Mouse (Mus musculus) midbrain, embryonic 16.5 days (tissue): ENCODE data around the gene Ugt1a2. TPM values are rescaled to one million over a fixed set of nuclear protein-coding genes. Genes with fewer than 3 reads are reported as not detected.

Experiments used
- ATAC-seq: fragments of 200-750 bp; cut with Nextera tagmentation; 2 replicates; pipeline ENCODE4 v1.8.0; 2017; ENCODE audit warnings: moderate TSS enrichment
- H3K27ac ChIP-seq: fragments of 300-500 bp; sonication (generic); 2 replicates; pipeline ENCODE4 v1.5.1; 2014; ENCODE audit warnings: mild to moderate bottlenecking, low read length, mixed read lengths
- H3K27me3 ChIP-seq: fragments of 300-500 bp; sonication (generic); 2 replicates; pipeline ENCODE4 v1.6.1; 2014; ENCODE audit warnings: low read depth, low read length, mixed read lengths; ENCODE audit not compliant: control insufficient read depth, insufficient read depth
- H3K36me3 ChIP-seq: fragments of 300-500 bp; sonication (generic); 2 replicates; pipeline ENCODE4 v1.6.1; 2014; ENCODE audit warnings: mild to moderate bottlenecking, low read length, moderate library complexity, mixed read lengths; ENCODE audit not compliant: control insufficient read depth, insufficient read depth
- H3K4me1 ChIP-seq: fragments of 300-500 bp; sonication (generic); 2 replicates; pipeline ENCODE4 v1.6.1; 2014; ENCODE audit warnings: mild to moderate bottlenecking, low read length, mixed read lengths; ENCODE audit not compliant: control insufficient read depth, insufficient read depth
- H3K4me2 ChIP-seq: fragments of 300-500 bp; sonication (generic); 2 replicates; pipeline ENCODE4 v1.6.1; 2014; ENCODE audit warnings: mild to moderate bottlenecking, low read length, mixed read lengths
- H3K4me3 ChIP-seq: fragments of 300-500 bp; sonication (generic); 2 replicates; pipeline ENCODE4 v1.5.1; 2014; ENCODE audit warnings: low read depth, mild to moderate bottlenecking, low read length, moderate library complexity, mixed read lengths
- H3K9ac ChIP-seq: fragments of 300-500 bp; sonication (generic); 2 replicates; pipeline ENCODE4 v1.6.1; 2014; ENCODE audit warnings: low read depth, low read length, mixed read lengths
- H3K9me3 ChIP-seq: fragments of 300-500 bp; sonication (generic); replicated peaks from 2 replicates; pipeline ENCODE4 v1.6.1; 2014; ENCODE audit warnings: mild to moderate bottlenecking, low read length, mixed read lengths; ENCODE audit not compliant: control insufficient read depth, poor library complexity, severe bottlenecking
- WGBS: fragments of 180-500 bp; shearing (Covaris S2); extraction: QIAGEN DNeasy Blood & Tissue Kit; methylation state at CpG from one replicate; pipeline ENCODE4 v1.1.7; 2014; 5-methylcytosine and 5-hydroxymethylcytosine counted together
- polyA plus RNA-seq: library from polyadenylated mRNA; unstranded; fragments of >200 nt; fragmentation: Nextera tagmentation; extraction: Ambion mirVana; gene quantifications from 2 replicates; pipeline ENCODE4 v1.2.1, GENCODE M21; 2015

Gene Ugt1a2
- polyA plus RNA-seq, 1 experiment from 2014 or later: not detected

DNA sequence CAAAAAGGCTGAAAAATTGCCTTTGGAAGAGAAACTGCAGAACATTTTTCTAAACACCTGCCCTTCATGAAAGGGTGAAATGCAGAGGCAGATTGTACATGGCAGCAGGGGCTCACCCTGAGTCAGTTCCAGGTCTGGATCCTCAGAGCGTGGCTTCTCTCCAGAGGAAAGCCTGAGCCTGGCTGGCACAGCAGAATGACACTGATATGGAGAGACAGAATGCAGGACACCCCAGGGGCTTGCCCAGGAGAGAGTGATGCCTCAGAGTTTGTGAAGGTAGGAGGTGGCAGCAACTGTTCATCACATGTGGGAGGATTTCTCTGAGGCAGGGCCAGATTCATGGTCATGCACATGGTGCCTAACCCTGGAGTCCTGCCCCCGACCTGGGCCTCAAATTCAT, 405 bp upstream of the Ugt1a2 start:
- Histone ChIP-seq H3K9ac (no peak overlapping the region), H3K36me3 (no peaks in the 10 kb centered on the region), H3K27me3 (no peaks in the 10 kb centered on the region), H3K4me2 (no peak overlapping the region), H3K27ac (no peak overlapping the region), H3K4me3 (no peak overlapping the region), H3K4me1 (no peaks in the 10 kb centered on the region), H3K9me3 (peaks cover 5% of the 10 kb centered on the region; the same call in 1 of the 2 replicates)
- no peak for ATAC-seq
- 80% methylated on average over 2 of the region's 2 CpGs for WGBS

DNA sequence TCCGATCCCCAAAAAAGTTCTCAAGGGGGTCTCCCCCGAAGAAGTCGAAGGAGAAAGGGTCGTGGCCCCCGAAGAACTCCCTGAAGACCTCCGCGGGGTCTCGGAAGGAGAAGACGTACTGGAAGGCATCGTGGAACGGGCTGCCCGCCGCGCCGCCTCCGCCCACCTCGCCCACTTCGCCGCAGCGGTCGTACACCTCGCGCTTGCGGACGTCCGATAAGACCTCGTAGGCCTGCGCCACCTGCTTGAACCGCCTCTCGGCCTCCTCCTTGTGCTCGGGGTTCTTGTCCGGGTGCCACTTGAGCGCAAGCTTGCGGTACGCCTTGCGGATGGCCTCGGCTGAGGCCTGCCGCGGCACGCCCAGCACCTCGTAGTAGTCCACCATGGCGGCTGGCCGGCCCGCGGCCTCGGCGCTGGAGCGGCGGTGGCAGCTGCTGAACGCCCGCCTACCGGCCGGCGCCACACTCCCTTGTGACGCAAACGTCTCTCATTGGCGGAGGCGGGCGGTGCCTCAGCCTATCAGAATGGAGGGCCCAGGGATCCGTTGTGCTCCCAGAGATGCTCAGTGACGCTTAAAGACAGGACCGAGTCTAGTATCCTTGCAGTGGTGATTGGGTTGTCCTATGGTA, 5.0 kb downstream of the Ugt1a2 start, which contains the start of gene Dnajb3:
Gene Dnajb3, minus strand, starts transcription at position 489 of the 629 bp plus-strand sequence.
- peak within 1 kb of the TSS; percentile 53 for H3K4me3 ChIP-seq
- H3K27ac ChIP-seq: peak within 1 kb of the TSS; percentile 50
- no peaks in the 10 kb centered on the region for H3K36me3 ChIP-seq
- H3K27me3 ChIP-seq: no peaks in the 10 kb centered on the region
- H3K9me3 ChIP-seq: peaks cover 5% of the 10 kb centered on the region; the same call in 1 of the 2 replicates
- WGBS: 6% methylated on average over 59 of the region's 62 CpGs
- H3K9ac ChIP-seq: peak within 1 kb of the TSS; percentile 74
- peak within 1 kb of the TSS; percentile 69 for H3K4me2 ChIP-seq
- H3K4me1 ChIP-seq: peaks cover 2% of the 10 kb centered on the region; the same call in 1 of the 2 replicates
- peak; percentile 100 for ATAC-seq

DNA sequence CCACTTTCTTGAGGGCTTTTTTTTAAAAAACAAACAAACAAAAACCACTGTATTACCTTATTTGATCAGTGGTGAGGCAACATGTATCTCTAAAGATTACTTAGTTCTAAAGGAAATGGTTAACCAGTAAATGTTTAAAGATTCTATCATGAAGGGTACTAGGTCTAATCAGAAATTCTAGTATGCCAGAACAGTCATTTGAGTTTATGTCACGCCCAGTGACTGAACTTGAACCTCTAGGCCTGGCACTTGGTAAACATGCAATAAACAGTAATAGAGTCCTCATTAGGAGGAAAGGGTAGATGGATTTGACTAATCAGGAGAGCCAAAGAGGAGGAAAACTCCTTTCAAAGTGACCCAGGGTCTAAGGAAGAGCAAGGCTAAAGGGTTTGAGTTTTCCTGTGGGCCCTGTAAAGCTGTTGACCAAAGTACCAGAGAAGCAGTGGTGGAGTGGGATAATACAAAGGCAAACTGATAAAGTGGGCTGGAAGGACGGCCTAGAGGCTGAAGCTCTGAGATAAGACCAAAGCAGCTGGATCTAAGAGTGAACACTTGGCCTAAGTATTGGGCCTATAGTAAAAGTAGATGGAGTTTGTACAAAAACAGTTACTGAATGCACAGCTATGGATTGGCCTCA, 6.6 kb downstream of the Ugt1a2 start:
- H3K4me1 ChIP-seq: peaks cover 2% of the 10 kb centered on the region; the same call in 1 of the 2 replicates
- no peak for ATAC-seq
- H3K4me3 ChIP-seq: no peak overlapping the region
- H3K27me3 ChIP-seq: no peaks in the 10 kb centered on the region
- no peaks in the 10 kb centered on the region for H3K36me3 ChIP-seq
- H3K9ac ChIP-seq: no peak overlapping the region
- no peak overlapping the region for H3K4me2 ChIP-seq
- peaks cover 13% of the 10 kb centered on the region for H3K9me3 ChIP-seq
- no peak overlapping the region for H3K27ac ChIP-seq
- WGBS: 84% methylated on average over 2 of the region's 2 CpGs

DNA sequence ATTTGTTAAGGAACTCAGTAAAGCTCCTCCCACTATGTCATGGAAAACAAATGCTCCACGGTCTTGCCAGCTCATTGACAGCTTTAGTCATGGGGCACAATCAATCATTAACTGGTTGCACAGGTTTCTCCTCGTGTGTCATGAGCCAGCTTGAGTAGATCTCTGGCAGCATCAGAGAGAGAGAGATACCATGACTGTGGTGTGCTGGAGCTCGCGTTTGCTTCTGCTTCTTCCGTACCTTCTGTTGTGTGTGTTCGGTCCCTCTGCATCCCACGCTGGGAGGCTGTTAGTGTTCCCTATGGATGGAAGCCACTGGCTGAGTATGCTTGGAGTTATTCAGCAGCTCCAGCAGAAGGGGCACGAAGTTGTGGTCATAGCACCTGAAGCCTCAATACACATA, 11.4 kb downstream of the Ugt1a2 start, which contains the start of gene Ugt1a1:
Gene Ugt1a1, plus strand, starts transcription at position 148 of the 400 bp plus-strand sequence.
- H3K4me3 ChIP-seq: no peak within 1 kb of the TSS
- no peak within 1 kb of the TSS for H3K27ac ChIP-seq
- H3K9ac ChIP-seq: no peak within 1 kb of the TSS
- peaks cover 52% of the 10 kb centered on the region for H3K9me3 ChIP-seq
- H3K36me3 ChIP-seq: no peaks in the 10 kb centered on the region
- H3K4me2 ChIP-seq: no peak within 1 kb of the TSS
- H3K27me3 ChIP-seq: no peaks in the 10 kb centered on the region
- ATAC-seq: peak; percentile 34; the same call in 1 of the 2 replicates
- 69% methylated on average over 8 of the region's 8 CpGs for WGBS
- H3K4me1 ChIP-seq: no peaks in the 10 kb centered on the region

DNA sequence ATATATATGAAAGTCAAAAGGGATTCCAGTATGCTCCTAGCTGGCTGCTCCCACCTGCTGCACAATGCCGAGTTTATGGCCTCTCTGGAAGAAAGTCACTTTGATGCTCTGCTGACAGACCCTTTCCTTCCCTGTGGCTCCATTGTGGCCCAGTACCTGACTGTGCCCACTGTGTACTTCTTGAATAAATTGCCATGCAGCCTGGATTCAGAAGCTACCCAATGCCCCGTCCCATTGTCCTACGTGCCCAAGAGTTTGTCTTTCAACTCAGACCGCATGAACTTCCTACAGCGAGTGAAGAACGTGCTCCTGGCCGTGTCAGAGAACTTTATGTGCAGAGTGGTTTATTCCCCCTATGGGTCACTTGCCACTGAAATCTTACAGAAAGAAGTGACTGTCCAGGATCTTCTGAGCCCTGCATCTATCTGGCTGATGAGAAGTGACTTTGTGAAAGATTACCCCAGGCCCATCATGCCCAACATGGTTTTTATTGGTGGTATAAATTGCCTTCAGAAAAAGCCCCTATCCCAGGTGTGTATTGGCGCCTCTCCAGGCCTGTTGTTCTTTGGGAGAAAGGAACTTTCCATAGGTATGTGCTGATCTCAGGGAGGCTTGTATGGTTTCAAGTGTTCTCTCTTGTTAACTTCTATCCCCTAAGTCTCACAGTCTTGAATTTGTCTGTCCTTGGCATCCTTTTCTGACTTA, 12.1 kb downstream of the Ugt1a2 start:
- Histone ChIP-seq H3K4me3 (no peak overlapping the region), H3K36me3 (no peaks in the 10 kb centered on the region), H3K9me3 (peaks cover 59% of the 10 kb centered on the region), H3K4me2 (no peak overlapping the region), H3K27ac (no peak overlapping the region), H3K9ac (no peak overlapping the region), H3K4me1 (no peaks in the 10 kb centered on the region), H3K27me3 (no peaks in the 10 kb centered on the region)
- 0 out of 2 replicates have a peak, but pooled peaks have one; percentile 18 for ATAC-seq
- WGBS: 60% methylated on average over 8 of the region's 8 CpGs

DNA sequence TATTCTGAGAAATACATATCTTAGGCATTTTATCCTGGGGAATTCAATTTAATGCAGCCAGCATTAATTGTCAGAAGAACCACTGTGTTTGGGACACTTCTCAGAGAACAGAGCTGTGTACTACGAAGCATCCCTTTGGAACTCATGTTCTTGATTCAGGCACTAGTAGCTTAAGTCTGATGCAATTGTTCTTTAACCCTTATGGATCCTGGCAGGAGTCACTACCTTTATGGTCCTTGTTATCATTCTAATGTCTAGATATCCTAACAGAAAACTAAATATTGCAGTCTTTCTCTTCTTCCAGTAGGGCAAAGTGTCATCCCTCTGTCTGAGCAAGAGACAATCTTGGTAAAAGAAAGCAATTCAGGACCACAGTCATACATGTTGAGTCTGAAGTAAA, 12.7 kb downstream of the Ugt1a2 start:
- H3K9ac ChIP-seq: no peak overlapping the region
- WGBS: 74% methylated on average over 1 of the region's 1 CpGs
- H3K27me3 ChIP-seq: no peaks in the 10 kb centered on the region
- H3K27ac ChIP-seq: no peak overlapping the region
- H3K4me3 ChIP-seq: no peak overlapping the region
- no peaks in the 10 kb centered on the region for H3K36me3 ChIP-seq
- no peak for ATAC-seq
- H3K4me2 ChIP-seq: no peak overlapping the region
- no peaks in the 10 kb centered on the region for H3K4me1 ChIP-seq
- peaks cover 62% of the 10 kb centered on the region for H3K9me3 ChIP-seq

DNA sequence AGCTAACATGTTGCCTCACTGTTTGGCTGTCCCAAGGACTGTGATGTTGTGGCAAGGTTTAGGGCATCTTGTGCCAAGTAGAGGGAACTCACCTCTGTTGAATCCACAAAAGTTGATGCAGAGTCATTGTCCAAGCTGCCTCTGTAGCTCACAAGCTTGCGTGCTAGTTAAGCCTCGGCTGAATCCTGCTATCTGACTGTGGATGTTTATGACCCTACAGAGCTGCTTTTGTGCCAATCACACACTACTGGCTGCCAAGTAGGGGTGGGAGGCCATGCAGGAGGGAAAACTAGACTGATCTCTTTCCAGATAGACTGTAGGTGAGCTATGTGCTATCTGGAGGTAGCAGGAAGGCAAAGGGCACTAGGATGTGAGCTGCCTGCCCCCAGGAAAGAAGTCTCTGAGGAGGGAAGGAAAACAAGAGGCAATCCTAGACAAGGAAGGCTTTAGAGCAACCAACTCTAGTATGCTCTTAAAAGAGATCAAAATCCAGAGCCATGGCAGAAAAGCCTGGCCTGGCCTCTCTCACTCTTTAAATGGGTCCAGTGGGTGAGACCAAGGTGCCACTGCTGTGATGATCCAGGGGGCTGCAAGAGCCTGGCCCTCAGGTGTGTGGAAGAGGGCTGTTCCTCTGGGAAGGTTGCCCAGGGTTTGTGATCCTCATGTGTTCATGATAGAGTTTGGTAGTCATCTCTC, 13.5 kb downstream of the Ugt1a2 start:
- H3K36me3 ChIP-seq: no peaks in the 10 kb centered on the region
- H3K4me3 ChIP-seq: no peak overlapping the region
- H3K4me2 ChIP-seq: no peak overlapping the region
- H3K9me3 ChIP-seq: peaks cover 62% of the 10 kb centered on the region
- H3K27ac ChIP-seq: no peak overlapping the region
- H3K4me1 ChIP-seq: no peaks in the 10 kb centered on the region
- WGBS: 81% methylated on average over 2 of the region's 2 CpGs
- no peaks in the 10 kb centered on the region for H3K27me3 ChIP-seq
- no peak for ATAC-seq
- no peak overlapping the region for H3K9ac ChIP-seq

DNA sequence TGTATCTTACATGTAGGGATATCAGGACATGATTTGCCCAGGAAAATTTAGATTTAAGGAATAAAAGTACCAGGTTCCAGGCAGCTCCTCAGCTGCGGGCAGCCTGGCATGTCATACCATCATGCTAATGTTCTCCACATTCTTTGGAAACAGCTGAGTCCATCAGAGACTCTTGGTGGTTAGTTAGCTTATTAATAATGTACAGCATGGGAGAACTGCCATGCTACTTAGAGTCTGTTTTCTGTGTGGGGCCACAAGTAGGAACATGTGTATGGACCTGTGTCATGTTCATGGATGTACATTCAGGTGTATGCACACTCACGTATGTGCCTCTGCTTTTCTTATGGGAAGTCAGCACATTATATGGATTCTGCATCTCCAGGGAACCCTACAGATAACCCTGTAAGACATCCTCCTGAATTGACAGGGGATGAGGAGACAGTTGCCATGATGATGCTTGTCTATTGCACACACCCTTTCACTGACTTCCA, 14.1 kb downstream of the Ugt1a2 start:
- no peak for ATAC-seq
- Histone ChIP-seq H3K4me1 (no peaks in the 10 kb centered on the region), H3K9ac (no peak overlapping the region), H3K9me3 (peaks cover 62% of the 10 kb centered on the region), H3K4me2 (no peak overlapping the region), H3K4me3 (no peak overlapping the region), H3K27me3 (no peaks in the 10 kb centered on the region), H3K36me3 (no peaks in the 10 kb centered on the region), H3K27ac (no peak overlapping the region)
- 77% methylated on average over 2 of the region's 2 CpGs for WGBS
